Mouse (Mus musculus): ENCODE data around the gene Ralgapa2. TPM values are rescaled to one million over a fixed set of nuclear protein-coding genes. Genes with fewer than 3 reads are reported as not detected.

Gene Ralgapa2
- polyA plus RNA-seq, 1 experiment from 2014 or later: 12.5 TPM

- Histone ChIP-seq H3K27ac (no peak overlapping the region), H3K4me3 (no peak overlapping the region), H3K27me3 (no peaks in the 10 kb centered on the region), H3K36me3 (no peaks in the 10 kb centered on the region), H3K9ac (no peak overlapping the region), H3K9me3 (replicated peaks) (no peaks in the 10 kb centered on the region), H3K4me1 (peaks cover 3% of the 10 kb centered on the region; the same call in 1 of the 2 replicates), H3K4me2 (replicated peaks) (no peak overlapping the region)
- 0 out of 2 replicates have a peak, but pooled peaks have one; percentile 60 for ATAC-seq (ENCODE audit: low FRiP score)
- WGBS: 46% methylated on average over 12 of the region's 12 CpGs
Observed at GRCm38 (mm10) chr2:146366098-146366497, 146.0 kb downstream of the Ralgapa2 start.

- peaks cover 3% of the 10 kb centered on the region; the same call in 1 of the 2 replicates for H3K4me1 ChIP-seq
- H3K4me3 ChIP-seq: no peak overlapping the region
- no peak overlapping the region for H3K27ac ChIP-seq
- 68% methylated on average over 11 of the region's 11 CpGs for WGBS
- no peaks in the 10 kb centered on the region for H3K9me3 ChIP-seq (replicated peaks)
- H3K36me3 ChIP-seq: no peaks in the 10 kb centered on the region
- no peak overlapping the region for H3K4me2 ChIP-seq (replicated peaks)
- ATAC-seq (ENCODE audit: low FRiP score): no peak
- H3K27me3 ChIP-seq: no peaks in the 10 kb centered on the region
- no peak overlapping the region for H3K9ac ChIP-seq
Observed at GRCm38 (mm10) chr2:146365368-146365983, 146.7 kb downstream of the Ralgapa2 start.

DNA sequence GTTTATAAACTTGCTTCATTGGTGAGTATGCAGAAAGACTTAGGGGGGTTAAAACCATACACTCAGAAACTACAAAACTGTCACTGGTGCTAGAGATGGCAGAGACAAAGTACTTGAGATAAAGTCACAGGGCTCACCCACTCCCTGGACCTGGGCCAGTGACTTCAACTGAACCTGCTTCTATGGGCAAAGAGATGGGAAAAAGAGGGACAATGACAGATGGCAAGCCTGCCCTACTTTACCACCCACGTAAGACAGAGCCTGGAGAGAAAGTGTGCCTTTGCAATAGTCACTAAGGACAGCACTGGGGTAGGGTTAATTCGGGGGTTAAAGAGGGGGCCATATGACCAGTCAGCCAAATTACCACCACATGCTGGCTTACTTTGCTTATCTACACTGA lies 148.7 kb downstream of the Ralgapa2 start:
- H3K27me3 ChIP-seq: no peaks in the 10 kb centered on the region
- H3K36me3 ChIP-seq: no peaks in the 10 kb centered on the region
- no peak overlapping the region for H3K9ac ChIP-seq
- H3K9me3 ChIP-seq (replicated peaks): no peaks in the 10 kb centered on the region
- WGBS: 72% methylated on average over 2 of the region's 2 CpGs
- H3K4me1 ChIP-seq: peaks cover 3% of the 10 kb centered on the region; the same call in 1 of the 2 replicates
- H3K27ac ChIP-seq: no peak overlapping the region
- H3K4me2 ChIP-seq (replicated peaks): no peak overlapping the region
- no peak overlapping the region for H3K4me3 ChIP-seq
- ATAC-seq (ENCODE audit: low FRiP score): no peak

- WGBS: 76% methylated on average over 1 of the region's 1 CpGs
- Histone ChIP-seq H3K27me3 (no peaks in the 10 kb centered on the region), H3K4me1 (peaks cover 3% of the 10 kb centered on the region; the same call in 1 of the 2 replicates), H3K36me3 (no peaks in the 10 kb centered on the region), H3K4me2 (replicated peaks) (no peak overlapping the region), H3K4me3 (no peak overlapping the region), H3K9ac (no peak overlapping the region), H3K27ac (no peak overlapping the region), H3K9me3 (replicated peaks) (no peaks in the 10 kb centered on the region)
- no peak for ATAC-seq (ENCODE audit: low FRiP score)
Observed at GRCm38 (mm10) chr2:146362932-146363331, 149.2 kb downstream of the Ralgapa2 start.

GRCm38 (mm10) chr2:146361969-146362368 lies 150.2 kb downstream of the Ralgapa2 start:
- Histone ChIP-seq H3K27ac (no peak overlapping the region), H3K4me1 (peaks cover 3% of the 10 kb centered on the region; the same call in 1 of the 2 replicates), H3K9ac (no peak overlapping the region), H3K9me3 (replicated peaks) (no peaks in the 10 kb centered on the region), H3K4me3 (no peak overlapping the region), H3K36me3 (no peaks in the 10 kb centered on the region), H3K27me3 (no peaks in the 10 kb centered on the region), H3K4me2 (replicated peaks) (no peak overlapping the region)
- WGBS: 85% methylated on average over 4 of the region's 4 CpGs
- no peak for ATAC-seq (ENCODE audit: low FRiP score)

DNA sequence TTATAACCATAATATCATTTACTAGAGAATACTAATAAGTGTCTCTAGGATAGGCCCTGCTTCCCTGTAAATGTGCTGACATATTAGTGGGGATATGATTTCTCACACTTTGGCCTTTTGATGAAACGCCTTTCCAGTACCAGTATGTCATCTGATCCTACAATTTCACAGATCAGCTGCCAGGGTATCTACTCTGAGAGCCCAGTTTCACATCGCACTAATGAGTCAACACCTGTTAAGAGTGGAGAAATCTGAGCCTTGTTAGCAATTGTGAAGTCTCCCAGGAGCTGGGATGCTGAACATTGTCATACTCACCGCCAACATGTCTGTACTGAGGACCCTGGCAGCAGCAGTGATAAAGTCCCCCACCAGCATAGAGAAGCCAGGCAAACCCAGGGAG lies 151.1 kb downstream of the Ralgapa2 start:
- Histone ChIP-seq H3K4me3 (no peak overlapping the region), H3K4me1 (peaks cover 1% of the 10 kb centered on the region; the same call in 1 of the 2 replicates), H3K9me3 (replicated peaks) (no peaks in the 10 kb centered on the region), H3K4me2 (replicated peaks) (no peak overlapping the region), H3K36me3 (no peaks in the 10 kb centered on the region), H3K27me3 (no peaks in the 10 kb centered on the region), H3K27ac (no peak overlapping the region), H3K9ac (no peak overlapping the region)
- ATAC-seq (ENCODE audit: low FRiP score): no peak
- 81% methylated on average over 3 of the region's 3 CpGs for WGBS

GRCm38 (mm10) chr2:146359676-146360075 lies 152.5 kb downstream of the Ralgapa2 start:
- no peak overlapping the region for H3K4me3 ChIP-seq
- no peaks in the 10 kb centered on the region for H3K4me1 ChIP-seq
- ATAC-seq (ENCODE audit: low FRiP score): no peak
- no peak overlapping the region for H3K4me2 ChIP-seq (replicated peaks)
- WGBS: 97% methylated on average over 2 of the region's 2 CpGs
- no peaks in the 10 kb centered on the region for H3K9me3 ChIP-seq (replicated peaks)
- H3K9ac ChIP-seq: no peak overlapping the region
- no peaks in the 10 kb centered on the region for H3K36me3 ChIP-seq
- no peak overlapping the region for H3K27ac ChIP-seq
- no peaks in the 10 kb centered on the region for H3K27me3 ChIP-seq

DNA sequence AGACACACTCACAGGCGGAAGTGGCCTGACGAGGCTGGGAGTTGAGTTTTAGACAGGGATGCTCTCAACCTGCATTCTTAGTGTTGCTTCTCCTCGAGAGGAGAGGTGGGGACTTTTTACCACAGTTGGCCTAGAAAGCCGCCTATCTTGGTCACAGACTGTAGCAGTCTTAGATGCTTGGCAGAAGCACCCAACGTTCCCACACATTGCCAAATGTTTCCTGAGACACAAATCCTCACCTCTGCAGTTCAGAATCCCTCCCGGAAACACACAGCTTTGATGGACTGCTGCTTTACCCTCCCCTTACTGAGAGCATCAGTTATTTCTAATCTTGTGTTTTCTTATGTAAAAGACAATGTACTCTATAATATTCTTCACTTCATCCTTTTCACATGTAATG lies 155.6 kb downstream of the Ralgapa2 start:
- H3K4me1 ChIP-seq: no peaks in the 10 kb centered on the region
- H3K4me3 ChIP-seq: no peak overlapping the region
- no peaks in the 10 kb centered on the region for H3K9me3 ChIP-seq (replicated peaks)
- H3K36me3 ChIP-seq: peaks cover 3% of the 10 kb centered on the region; the same call in 1 of the 2 replicates
- no peak overlapping the region for H3K27ac ChIP-seq
- no peak for ATAC-seq (ENCODE audit: low FRiP score)
- no peaks in the 10 kb centered on the region for H3K27me3 ChIP-seq
- H3K4me2 ChIP-seq (replicated peaks): no peak overlapping the region
- H3K9ac ChIP-seq: no peak overlapping the region
- 83% methylated on average over 6 of the region's 6 CpGs for WGBS

- Histone ChIP-seq H3K9ac (no peak overlapping the region), H3K27ac (no peak overlapping the region), H3K4me1 (peaks cover 4% of the 10 kb centered on the region; the same call in 1 of the 2 replicates), H3K4me2 (replicated peaks) (no peak overlapping the region), H3K4me3 (no peak overlapping the region), H3K27me3 (no peaks in the 10 kb centered on the region), H3K9me3 (replicated peaks) (no peaks in the 10 kb centered on the region), H3K36me3 (peaks cover 8% of the 10 kb centered on the region; the same call in 1 of the 2 replicates)
- no peak for ATAC-seq (ENCODE audit: low FRiP score)
- 93% methylated on average over 5 of the region's 5 CpGs for WGBS
Observed at GRCm38 (mm10) chr2:146350230-146350629, 161.9 kb downstream of the Ralgapa2 start.

DNA sequence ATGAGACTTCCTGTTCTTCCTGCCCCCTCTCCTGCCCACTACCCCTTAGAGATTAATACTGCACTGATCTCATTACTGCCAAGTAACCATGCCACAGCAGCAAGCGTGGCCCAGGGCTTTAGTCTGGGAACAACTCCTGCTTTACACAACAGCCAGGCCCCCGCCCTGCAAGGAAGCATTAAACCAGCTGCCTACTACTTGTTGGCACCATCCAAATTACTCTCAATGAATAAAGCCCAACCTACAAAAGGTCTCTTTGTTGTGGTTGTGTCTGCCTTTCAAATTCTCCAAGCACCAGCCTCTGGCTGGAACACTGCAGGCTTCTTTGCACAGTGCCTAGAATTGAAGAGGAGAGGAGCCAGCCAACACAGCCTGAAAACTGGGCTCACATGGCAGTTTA lies 164.2 kb downstream of the Ralgapa2 start:
- Histone ChIP-seq H3K4me2 (replicated peaks) (no peak overlapping the region), H3K27ac (no peak overlapping the region), H3K9me3 (replicated peaks) (no peaks in the 10 kb centered on the region), H3K27me3 (no peaks in the 10 kb centered on the region), H3K4me3 (no peak overlapping the region), H3K4me1 (peaks cover 4% of the 10 kb centered on the region; the same call in 1 of the 2 replicates), H3K9ac (no peak overlapping the region), H3K36me3 (peaks cover 10% of the 10 kb centered on the region; the same call in 1 of the 2 replicates)
- WGBS: 49% methylated on average over 2 of the region's 2 CpGs
- peak; percentile 74 for ATAC-seq (ENCODE audit: low FRiP score)

DNA sequence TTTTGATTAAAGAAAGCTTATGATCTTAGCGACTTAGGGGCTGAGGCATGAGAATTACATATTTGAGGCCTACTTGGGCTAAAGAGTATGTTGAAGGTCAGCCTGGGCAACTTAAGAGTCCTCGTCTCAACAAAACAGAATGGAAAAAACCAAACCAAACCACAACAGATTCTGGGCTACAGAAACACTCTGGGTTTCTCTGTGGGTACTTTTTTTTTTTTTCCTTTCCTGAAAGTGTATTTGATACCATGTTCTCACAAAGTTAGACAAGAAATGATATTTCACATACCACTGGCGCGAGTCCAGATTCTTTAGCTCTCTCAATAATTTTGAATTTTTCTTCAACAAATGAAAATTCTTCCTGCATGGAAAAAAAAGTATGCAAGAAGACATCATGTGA lies 172.1 kb downstream of the Ralgapa2 start:
- no peak for ATAC-seq (ENCODE audit: low FRiP score)
- no peak overlapping the region for H3K4me3 ChIP-seq
- WGBS: 95% methylated on average over 4 of the region's 4 CpGs

GRCm38 (mm10) chr2:146337540-146337939 lies 174.6 kb downstream of the Ralgapa2 start:
- WGBS: 69% methylated on average over 1 of the region's 1 CpGs
- Histone ChIP-seq H3K9ac (no peak overlapping the region), H3K27me3 (no peaks in the 10 kb centered on the region), H3K27ac (no peak overlapping the region), H3K9me3 (replicated peaks) (no peaks in the 10 kb centered on the region), H3K4me1 (peaks cover under 1% of the 10 kb centered on the region; the same call in 1 of the 2 replicates), H3K4me3 (no peak overlapping the region), H3K4me2 (replicated peaks) (no peak overlapping the region), H3K36me3 (peaks cover 3% of the 10 kb centered on the region; the same call in 1 of the 2 replicates)
- ATAC-seq (ENCODE audit: low FRiP score): no peak

More for the DNA sequence above, 172.1 kb downstream of the Ralgapa2 start:
- H3K36me3 ChIP-seq: peaks cover 3% of the 10 kb centered on the region; the same call in 1 of the 2 replicates
- H3K27ac ChIP-seq: no peak overlapping the region
- no peaks in the 10 kb centered on the region for H3K4me1 ChIP-seq
- H3K27me3 ChIP-seq: no peaks in the 10 kb centered on the region
- H3K9ac ChIP-seq: no peak overlapping the region
- no peaks in the 10 kb centered on the region for H3K9me3 ChIP-seq (replicated peaks)
- no peak overlapping the region for H3K4me2 ChIP-seq (replicated peaks)
